Mouse (Mus musculus) fibroblast of lung, adult 2 months (primary cell): ENCODE data around the gene Zdhhc21.

ENCODE experiments used
- DNase-seq: peaks from one replicate; pipeline ENCODE4 v3.0.0-alpha.2; 2011; ENCODE audit warnings: low read depth

Zdhhc21 gene

GRCm38 (mm10) chr4:82864974-82865699 is 5.4 kb upstream of the Zdhhc21 start:
- no peak for DNase-seq

- DNase-seq = no peak
Observed at GRCm38 (mm10) chr4:82863316-82863715, 3.6 kb upstream of the Zdhhc21 start.

GRCm38 (mm10) chr4:82861451-82861850 is 1.7 kb upstream of the Zdhhc21 start:
- DNase-seq = no peak

DNA sequence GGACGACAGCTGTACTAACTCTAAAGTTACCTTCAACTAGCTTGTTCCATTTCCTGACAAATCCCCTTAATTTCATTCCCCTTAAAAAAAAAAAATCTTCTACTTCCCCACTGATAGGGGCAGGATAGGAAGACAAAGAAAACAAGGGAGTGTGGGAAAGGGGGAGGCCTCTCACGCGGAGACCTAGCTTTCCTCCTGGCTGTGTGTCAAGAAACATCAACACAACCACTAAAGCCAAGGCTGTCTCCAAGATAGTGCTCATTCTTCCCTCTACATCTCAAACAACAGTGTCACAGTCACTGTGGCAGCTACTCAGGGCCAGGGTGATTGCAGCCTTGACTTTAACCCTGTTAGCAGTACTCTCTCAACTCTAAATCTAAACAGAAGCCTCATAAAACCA is 808 bp upstream of the Zdhhc21 start:
- DNase-seq = no peak

- DNase-seq = no peak
Observed at GRCm38 (mm10) chr4:82858431-82859010, 1.2 kb downstream of the Zdhhc21 start.

GRCm38 (mm10) chr4:82856986-82857385 is 2.8 kb downstream of the Zdhhc21 start:
- DNase-seq = no peak

GRCm38 (mm10) chr4:82853809-82854208 is 5.9 kb downstream of the Zdhhc21 start:
- DNase-seq = no peak

DNA sequence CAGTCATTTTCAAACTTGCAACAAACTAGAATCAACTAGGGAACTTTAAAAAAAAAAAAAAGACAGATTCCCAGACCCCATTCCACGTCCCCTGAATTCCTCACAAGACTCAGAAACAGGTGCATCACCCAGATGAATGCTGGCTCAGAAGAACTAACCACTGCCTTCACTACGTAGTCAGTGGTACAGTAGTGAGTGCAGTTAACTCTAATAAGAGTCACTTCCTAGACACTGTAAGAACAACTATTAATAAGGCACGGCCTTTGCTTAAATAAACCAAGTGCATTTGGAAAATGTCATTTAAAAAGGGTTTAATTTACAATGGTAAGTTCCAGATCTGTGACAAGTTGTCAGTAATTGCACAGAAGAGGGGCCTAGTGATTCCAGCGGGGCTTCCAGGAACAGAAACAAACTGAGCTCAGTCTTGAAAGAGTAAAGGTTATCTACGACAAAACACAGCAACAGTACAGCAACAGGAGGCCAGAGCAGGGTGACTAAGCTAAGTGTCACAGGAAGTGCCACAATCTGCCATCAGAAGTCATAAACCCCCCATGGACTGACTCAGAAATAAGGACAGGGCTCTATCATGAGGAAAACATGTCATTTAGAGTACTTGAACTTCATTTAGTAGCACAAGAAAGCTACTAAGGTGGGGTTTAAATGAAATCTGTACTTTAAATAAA is 11.1 kb downstream of the Zdhhc21 start:
- no peak for DNase-seq

- peak; percentile 17 for DNase-seq
Observed at GRCm38 (mm10) chr4:82837526-82838240, 22.1 kb downstream of the Zdhhc21 start.

DNA sequence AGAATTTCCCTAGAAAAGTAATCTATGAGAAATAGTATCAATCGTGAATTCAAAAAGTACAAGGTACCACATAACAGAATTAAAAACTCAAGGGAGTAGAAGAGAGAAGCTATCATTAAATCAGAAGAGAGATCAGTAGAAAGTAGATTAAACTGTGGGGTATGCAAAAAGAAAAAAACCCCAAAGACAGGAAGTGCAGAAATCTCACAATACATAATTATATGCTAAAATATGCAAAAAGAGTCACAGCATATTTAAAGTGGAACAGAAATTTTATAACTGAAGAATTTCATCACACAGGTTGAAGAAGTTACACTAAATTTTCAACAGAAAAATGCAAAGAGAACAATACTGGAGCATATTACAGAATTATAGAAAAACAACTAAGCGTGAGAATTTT is 28.6 kb downstream of the Zdhhc21 start:
- DNase-seq = no peak

DNA sequence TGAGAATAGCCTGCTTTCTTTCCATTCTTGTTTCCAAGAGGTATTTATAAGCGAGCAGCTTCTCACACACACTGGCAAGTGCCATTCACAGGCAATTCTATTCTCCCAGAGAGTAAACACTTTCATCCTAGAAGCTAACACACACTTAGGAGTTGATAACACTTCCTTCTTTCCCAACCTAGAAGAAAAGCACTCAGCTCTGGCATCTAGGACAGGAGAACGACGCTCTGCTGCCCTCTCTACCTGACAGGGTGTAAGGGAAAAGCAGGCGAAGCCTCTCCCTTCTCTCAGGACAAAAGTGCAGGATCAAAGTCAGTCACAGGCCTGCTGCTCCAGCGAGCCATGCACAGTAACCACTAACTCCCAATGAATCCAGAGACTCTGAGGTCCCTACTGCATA is 30.3 kb downstream of the Zdhhc21 start:
- DNase-seq = no peak

DNA sequence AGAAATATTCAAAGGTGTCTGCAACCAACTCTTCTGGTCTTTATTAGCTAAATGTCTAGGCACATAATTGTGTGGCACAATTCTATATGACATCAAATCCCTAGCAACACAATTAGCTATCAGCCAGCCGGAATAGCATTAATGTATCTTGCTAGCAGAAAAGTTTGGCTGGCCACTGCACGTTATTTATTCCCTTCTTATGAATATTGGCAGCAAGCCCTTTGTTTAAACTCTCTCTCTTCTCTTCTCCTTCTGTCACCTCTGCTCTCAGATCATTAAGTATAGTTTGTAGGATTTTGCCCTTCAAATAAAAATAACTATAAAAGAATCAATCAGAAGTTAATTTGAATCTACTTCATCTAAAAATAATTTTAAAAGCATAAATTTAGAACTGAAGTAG is 32.8 kb downstream of the Zdhhc21 start:
- DNase-seq = no peak

- DNase-seq = no peak
Observed at GRCm38 (mm10) chr4:82817833-82818232, 41.9 kb downstream of the Zdhhc21 start.

GRCm38 (mm10) chr4:82816351-82816750 is 43.4 kb downstream of the Zdhhc21 start:
- no peak for DNase-seq

- no peak for DNase-seq
Observed at GRCm38 (mm10) chr4:82815296-82815695, 44.5 kb downstream of the Zdhhc21 start.

DNA sequence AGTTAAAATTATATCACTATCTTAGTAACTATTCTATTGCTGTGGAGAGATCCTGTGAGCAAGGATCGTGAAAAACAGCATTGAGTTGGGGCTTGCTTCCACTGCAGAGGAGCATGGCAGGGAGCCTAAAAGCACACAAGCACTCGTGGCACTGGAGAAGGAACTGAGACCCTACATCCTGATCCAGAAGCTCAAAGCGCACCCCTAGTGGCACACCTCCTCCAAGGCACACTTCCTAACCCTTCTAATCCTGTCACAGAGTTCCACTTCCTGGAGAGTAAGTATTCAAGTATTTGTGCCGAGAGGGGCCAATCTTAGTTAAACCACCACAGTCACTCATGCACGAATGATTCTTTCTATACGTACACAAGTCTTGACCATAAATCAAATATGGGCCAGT is 46.4 kb downstream of the Zdhhc21 start:
- no peak for DNase-seq

GRCm38 (mm10) chr4:82807811-82808210 is 51.9 kb downstream of the Zdhhc21 start:
- DNase-seq = no peak

GRCm38 (mm10) chr4:82806176-82806757 is 53.5 kb downstream of the Zdhhc21 start:
- no peak for DNase-seq

- no peak for DNase-seq
Observed at GRCm38 (mm10) chr4:82804019-82804418, 55.7 kb downstream of the Zdhhc21 start.

- DNase-seq = no peak
Observed at GRCm38 (mm10) chr4:82793608-82794007, 66.2 kb downstream of the Zdhhc21 start.

DNA sequence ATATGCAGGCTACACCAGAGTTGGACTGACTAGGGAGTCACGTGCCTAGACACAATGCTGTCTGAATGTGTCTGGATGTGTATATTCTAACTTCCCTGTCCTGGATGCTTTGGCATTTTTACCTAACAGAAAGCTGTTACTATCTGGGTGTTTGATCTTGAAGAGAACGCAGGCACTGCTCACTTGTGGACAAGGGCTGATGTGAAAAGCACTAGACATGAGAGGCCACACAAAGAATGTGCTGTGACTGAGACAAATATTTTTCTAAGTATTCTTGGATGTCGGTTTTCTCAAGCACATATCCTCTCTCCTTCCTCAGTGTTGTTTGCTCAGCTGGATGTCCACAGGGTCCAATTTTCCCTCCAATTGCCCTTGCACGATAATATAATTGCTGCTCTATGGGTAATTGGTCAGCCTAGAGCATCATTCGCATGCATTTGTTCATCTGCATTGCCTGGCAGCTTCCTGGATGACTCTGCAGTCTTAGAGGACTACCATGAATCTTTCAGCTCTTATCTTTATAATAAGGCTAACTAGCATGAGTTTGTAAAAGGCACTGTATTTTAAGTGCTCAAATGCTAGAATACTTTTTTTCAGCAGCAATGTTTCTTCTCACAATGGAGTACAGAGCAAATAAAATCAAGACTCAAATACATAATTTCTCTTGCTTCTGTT is 66.7 kb downstream of the Zdhhc21 start:
- no peak for DNase-seq
